Mouse (Mus musculus) gastrocnemius, postnatal 36 days (tissue): ENCODE measurements around the gene Gp5. TPM values are rescaled to one million over a fixed set of nuclear protein-coding genes. Genes with fewer than 3 reads are reported as not detected.

Source experiments
- DNase-seq, 2 experiments: peaks; one replicate each; pipeline ENCODE4 v3.0.0; 2022
- intact Hi-C: fragments of 180-260 bp; cut with DNase I; formaldehyde crosslinking; loops from one replicate; pipeline ENCODE4 v1.15.1; 2025
- total RNA-seq, 2 experiments: library from RNA; stranded (reverse); gene quantifications; 2 replicates each; pipeline ENCODE4 v1.2.3; 2021

The Gp5 gene
- total RNA-seq, 2 experiments from 2014 or later, result not detected

DNA sequence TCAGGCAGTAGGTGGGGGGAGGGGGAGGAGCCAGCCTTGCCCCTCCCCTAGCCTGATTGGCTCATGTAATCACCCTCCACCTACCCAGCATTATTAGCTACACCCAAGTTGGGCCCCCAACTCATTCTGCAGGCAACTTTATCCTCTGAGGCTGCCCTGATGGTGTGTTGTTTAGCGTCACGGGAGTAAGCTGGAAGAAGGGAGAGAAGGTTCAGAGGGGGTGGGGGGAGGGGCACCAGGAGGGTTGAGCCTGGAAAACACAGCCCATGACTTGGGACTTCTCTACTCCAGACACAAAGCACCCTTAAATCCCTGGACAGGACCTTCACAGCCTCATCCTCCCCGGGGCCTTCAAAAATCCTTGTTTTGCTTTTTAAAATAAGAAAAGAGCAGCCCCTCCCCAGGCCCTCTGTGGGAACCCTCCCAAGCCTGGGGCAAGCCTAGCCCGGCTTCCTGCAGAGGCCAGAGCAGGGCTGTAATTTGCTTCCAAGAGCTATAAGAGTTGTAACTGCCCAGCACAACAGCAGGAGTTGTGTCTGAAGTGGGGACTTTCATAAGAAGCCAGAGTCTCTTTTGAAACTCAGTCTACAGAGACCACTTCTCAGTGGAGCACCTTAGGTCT lies 29.8 kb downstream of the Gp5 start:
- intact Hi-C loops, result no loop called here
- no peak for DNase-seq

- intact Hi-C loops, result no loop called here
- no peak for DNase-seq
Observed at GRCm38 (mm10) chr16:30278406-30278805, 32.2 kb downstream of the Gp5 start.

DNA sequence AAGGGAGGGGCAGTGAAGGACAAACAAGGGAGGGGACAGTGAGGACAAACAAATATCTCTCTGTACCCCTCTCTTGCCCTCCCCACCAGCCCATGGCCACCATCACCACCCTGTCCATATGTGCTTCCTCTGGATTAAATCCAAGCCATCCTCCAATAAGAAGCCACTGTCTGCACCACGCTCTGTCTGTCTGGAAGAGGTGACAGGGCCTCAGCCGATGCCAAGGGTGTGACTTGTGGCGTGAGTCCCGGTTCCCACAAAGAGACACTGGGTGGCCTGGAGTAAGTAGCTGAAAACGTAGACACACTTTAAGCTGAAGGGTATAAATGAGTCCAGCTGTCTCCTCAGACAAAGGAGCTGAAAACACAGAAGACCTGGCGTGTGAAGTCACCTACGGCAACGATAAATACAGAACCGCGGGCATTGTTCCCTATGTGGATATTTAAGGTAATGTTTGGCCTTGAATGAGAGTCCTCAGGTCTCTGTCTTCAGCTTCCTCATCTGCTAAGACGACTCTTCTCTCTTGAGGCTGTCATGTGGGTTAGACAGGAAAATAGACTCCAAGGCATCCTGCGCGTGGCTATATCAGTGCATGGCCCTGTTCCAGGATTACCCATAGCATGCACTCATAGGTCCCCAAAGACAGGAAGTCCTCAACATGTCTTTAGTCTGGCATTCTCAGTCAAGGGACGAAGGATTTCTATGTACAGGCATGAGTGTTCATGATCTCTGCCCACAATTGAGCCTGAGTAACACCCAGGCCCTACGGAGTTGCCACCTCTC lies 34.8 kb downstream of the Gp5 start:
- intact Hi-C loops, result no loop called here
- DNase-seq, result no peak

- intact Hi-C loops, result no loop called here
- DNase-seq, result no peak
Observed at GRCm38 (mm10) chr16:30273065-30273464, 37.5 kb downstream of the Gp5 start.

DNA sequence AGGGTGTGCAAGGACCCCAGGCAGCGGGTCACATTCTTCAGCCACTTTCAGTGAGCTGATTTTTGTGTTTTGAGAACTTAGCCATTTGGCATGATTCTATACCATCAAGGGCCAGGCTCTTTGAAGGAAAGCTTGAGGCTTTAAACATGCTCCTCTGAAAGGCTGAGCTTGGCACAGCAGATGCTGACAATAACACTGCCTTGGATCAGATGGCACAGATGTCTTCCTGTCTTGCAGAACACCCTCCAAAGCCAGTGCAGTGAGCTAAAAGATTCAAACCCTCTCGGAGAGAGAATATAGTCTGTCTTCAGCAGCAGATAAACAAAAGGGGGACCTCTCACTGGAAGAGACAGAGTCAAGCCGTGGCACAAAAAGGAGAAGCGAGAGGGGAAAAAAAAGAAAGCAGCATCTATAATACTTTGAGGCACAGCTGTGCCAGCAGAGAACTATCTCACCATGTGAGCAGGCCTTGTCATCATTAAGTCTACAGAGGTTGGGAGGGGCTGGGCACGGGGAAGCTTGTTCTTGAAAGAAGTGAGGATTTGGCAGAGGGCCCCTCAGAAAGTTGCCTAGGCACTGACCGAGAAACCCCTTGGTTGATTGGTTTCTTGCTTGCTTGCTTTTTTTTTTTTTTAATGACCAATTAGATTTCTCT lies 38.5 kb downstream of the Gp5 start:
- intact Hi-C loops, result no loop called here
- DNase-seq, result no peak

GRCm38 (mm10) chr16:30271223-30271761 lies 39.3 kb downstream of the Gp5 start:
- no peak for DNase-seq
- intact Hi-C loops, result no loop called here

GRCm38 (mm10) chr16:30267359-30267758 lies 43.2 kb downstream of the Gp5 start, which contains the start of gene Cpn2:
Gene Cpn2 (minus strand): TSS chr16:30267499.
- intact Hi-C loops, result no loop called here

DNA sequence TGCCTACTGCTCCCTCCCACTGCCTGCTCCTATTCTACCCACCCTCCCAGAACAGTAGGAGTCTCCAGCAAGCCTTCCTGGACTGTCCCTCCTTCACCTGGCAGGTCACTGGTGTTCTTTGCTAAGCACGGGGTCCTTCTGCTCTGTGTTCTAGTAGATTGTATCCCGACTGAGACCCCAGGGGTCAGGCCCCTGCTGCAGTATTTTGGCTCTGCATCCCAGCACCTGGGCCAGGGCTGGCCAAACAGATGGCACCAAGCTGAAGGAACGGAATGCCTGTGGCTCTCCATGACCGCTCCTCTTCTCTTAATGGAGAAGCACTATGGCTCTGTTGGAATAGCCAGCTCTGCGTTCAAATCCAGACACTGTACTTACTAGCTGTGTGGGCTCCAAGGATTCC lies 44.0 kb downstream of the Gp5 start:
- no peak for DNase-seq
- intact Hi-C loops, result no loop called here

More at GRCm38 (mm10) chr16:30267359-30267758, 43.2 kb downstream of the Gp5 start, which contains the start of gene Cpn2:
- DNase-seq, result no peak

DNA sequence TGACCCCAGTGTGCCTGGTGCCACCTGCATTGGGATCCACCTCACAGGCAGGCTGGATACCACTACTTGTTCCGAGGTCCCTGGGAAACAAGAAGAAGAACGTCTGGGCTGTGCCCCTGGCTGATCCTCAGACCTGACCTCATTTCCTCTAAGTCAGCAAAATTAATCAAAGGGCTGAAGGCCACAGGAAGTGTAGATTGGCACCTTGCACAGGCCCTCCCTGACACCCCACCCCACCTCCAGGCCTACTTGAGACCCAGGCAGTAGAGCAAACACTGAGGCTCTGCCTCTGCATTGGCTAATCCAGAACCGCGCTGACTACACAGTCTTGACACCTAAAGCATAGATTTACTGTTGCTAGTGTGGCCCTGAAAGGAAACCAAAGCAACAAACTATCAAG lies 45.0 kb downstream of the Gp5 start:
- intact Hi-C loops, result no loop called here

DNA sequence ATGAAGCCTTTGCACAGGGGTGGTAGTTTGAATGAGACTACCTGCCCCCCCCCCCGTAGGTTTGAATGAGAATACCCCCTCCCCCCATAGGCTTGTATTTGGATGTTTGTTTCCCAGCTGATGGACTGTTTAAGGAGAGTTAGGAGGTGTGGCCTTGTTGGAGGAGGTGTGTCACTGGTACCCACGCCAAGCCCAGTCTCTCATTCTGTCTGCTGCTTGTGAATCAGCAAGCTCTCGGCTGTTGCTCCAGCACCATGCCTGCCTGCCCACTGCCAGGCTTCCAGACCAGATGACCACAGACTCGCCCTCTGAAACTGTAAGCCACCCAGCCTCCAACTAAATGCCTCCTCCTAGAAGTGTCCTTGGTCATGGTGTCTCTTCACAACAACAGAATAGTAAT lies 47.4 kb downstream of the Gp5 start:
- no peak for DNase-seq
- intact Hi-C loops, result no loop called here

More for the DNA sequence above, 45.0 kb downstream of the Gp5 start:
- DNase-seq, result no peak

DNA sequence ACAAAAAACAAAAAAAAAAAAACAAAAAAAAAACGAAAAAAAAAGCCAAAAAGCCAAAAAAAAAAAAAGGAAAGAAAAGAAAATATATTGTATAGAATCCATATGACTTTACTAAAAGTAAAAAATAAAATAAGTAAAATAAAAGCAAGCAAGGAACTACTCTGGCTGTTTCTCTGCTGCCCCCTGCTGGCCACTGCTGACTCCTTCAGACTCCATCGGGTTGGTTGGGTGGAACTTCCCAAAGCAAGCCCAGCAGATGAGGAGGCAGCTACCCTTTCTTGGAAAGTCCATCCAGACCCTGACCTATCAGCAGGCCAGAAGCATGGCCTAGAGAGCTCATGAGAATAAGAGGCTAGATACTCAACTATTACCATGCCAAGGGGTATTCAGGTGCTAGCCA lies 47.9 kb downstream of the Gp5 start:
- intact Hi-C loops, result no loop called here
- peak; percentile 51 to 60 for DNase-seq

- intact Hi-C loops, result no loop called here
- DNase-seq, result no peak
Observed at GRCm38 (mm10) chr16:30262157-30262556, 48.4 kb downstream of the Gp5 start.

DNA sequence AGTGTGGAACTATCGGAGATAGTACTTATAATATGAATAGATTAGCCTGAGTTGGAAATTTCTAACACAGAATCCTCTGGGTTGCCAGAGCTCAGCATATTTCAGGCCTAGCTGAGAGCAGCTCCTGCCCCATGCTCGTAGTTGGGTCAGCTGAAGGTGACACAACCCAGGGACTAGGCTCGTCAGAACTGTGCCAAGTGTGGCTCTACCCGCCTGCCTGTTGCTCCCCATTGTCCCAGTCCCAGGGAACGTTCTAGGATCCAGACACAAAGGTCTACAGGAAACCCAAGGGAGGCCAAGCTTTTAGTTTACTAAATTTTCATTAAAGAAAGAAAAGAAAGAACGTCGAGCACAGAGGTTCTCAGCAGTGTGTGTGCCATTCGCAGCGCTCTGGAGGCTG lies 49.2 kb downstream of the Gp5 start:
- intact Hi-C loops, result no loop called here
- no peak for DNase-seq

DNA sequence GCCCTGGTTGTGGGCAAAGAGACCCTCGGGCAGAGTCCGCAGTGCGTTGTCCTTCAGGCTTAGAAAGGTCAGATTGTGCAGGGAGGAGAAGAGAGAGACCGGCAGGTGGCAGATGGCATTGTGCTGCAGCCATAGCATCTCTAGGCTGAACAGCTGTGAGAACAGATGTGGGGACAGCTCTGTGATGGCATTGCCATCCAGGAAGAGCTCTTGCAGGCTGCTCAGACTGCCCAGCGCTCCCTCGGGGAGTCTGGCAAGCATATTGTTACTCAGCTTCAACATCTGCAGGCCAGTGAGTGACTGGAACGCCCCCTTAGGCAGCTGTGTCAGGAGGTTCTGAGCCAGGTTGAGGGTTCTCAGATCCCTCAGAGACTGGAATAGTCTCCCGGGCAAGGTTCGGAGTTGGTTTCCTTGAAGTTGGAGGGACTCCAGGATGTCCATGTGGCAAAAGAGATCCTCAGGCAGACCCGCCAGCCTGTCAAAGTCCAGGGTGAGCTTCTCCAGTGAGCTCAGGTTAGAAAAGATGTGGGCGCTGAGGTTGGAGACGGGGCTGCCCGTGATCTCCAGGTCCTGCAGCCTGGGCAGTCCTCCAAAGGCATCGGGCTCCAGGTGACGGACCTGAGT lies 50.5 kb downstream of the Gp5 start:
- DNase-seq, result no peak

DNA sequence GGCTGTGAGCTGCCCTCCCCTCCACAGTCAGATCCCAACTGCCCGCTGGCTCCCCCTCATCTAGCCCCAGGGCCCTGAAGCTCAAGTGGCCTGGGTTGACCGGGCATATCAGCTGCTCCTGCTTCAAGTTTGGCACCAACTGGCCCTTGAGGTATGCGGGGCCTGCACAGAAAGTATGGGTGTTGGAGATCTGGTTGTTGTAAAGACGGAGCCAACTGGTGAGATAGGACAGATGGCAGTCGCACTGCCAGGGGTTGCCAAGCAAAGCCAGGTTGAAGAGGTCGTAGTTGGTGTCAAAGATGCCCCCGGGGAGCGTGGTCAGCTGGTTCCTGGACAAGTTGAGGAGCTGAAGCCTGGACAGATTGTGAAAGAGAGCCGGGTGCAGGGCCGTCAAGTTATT lies 51.1 kb downstream of the Gp5 start:
- no peak for DNase-seq
- intact Hi-C loops, result no loop called here

More for the DNA sequence above, 50.5 kb downstream of the Gp5 start:
- intact Hi-C loops, result no loop called here

GRCm38 (mm10) chr16:30258441-30258840 lies 52.1 kb downstream of the Gp5 start:
- intact Hi-C loops, result no loop called here
- no peak for DNase-seq

- intact Hi-C loops, result no loop called here
- no peak for DNase-seq
Observed at GRCm38 (mm10) chr16:30257718-30258117, 52.9 kb downstream of the Gp5 start.
